Mouse (Mus musculus) embryonic facial prominence, embryonic 14.5 days (tissue): ENCODE data around the gene Hoxa5. TPM values are rescaled to one million over a fixed set of nuclear protein-coding genes. Genes with fewer than 3 reads are reported as not detected.
A peak's percentile ranks its signal among the peaks of the same experiment; 100 is the strongest.

Experiments
- ATAC-seq: fragments of 200-750 bp; cut with Nextera tagmentation; 2 replicates; pipeline ENCODE4 v1.8.0; 2017; ENCODE audit warnings: low read depth, moderate number of reproducible peaks, moderate TSS enrichment
- DNase-seq: peaks from one replicate; pipeline ENCODE4 v3.0.0-alpha.2; 2015; ENCODE audit warnings: low spot score
- H3K27ac ChIP-seq: fragments of 300-500 bp; sonication (generic); replicated peaks from 2 replicates; pipeline ENCODE4 v1.5.1; 2014; ENCODE audit warnings: low read depth, mild to moderate bottlenecking, low read length, moderate library complexity
- H3K27me3 ChIP-seq: fragments of 300-500 bp; sonication (generic); replicated peaks from 2 replicates; pipeline ENCODE4 v1.6.1; 2014; ENCODE audit warnings: low read length; ENCODE audit not compliant: control insufficient read depth, insufficient read depth
- H3K36me3 ChIP-seq: fragments of 300-500 bp; sonication (generic); 2 replicates; pipeline ENCODE4 v1.6.1; 2014; ENCODE audit warnings: low read length, mixed read lengths; ENCODE audit not compliant: control insufficient read depth, insufficient read depth
- H3K4me1 ChIP-seq: fragments of 300-500 bp; sonication (generic); 2 replicates; pipeline ENCODE4 v1.6.1; 2014; ENCODE audit warnings: antibody characterized with exemption, low read length; ENCODE audit not compliant: control insufficient read depth, insufficient read depth
- H3K4me2 ChIP-seq: fragments of 300-500 bp; sonication (generic); 2 replicates; pipeline ENCODE4 v1.6.1; 2014; ENCODE audit warnings: low read depth, mild to moderate bottlenecking, low read length, moderate library complexity, mixed read lengths
- H3K4me3 ChIP-seq: fragments of 300-500 bp; sonication (generic); 2 replicates; pipeline ENCODE4 v1.5.1; 2014; ENCODE audit warnings: low read depth, mild to moderate bottlenecking, low read length
- H3K9ac ChIP-seq: fragments of 300-500 bp; sonication (generic); 2 replicates; pipeline ENCODE4 v1.6.1; 2014; ENCODE audit warnings: low read depth, mild to moderate bottlenecking, low read length, moderate library complexity, mixed read lengths
- H3K9me3 ChIP-seq: fragments of 300-500 bp; sonication (generic); 2 replicates; pipeline ENCODE4 v1.6.1; 2016; ENCODE audit warnings: low read length; ENCODE audit not compliant: control insufficient read depth
- WGBS: fragments of 180-500 bp; shearing (Covaris S2); extraction: QIAGEN DNeasy Blood & Tissue Kit; methylation state at CpG from one replicate; pipeline ENCODE4 v1.1.7; 2014; 5-methylcytosine and 5-hydroxymethylcytosine counted together
- polyA plus RNA-seq: library from polyadenylated mRNA; unstranded; fragments of >200 nt; fragmentation: Nextera tagmentation; extraction: Ambion mirVana; gene quantifications from 2 replicates; pipeline ENCODE4 v1.2.1, GENCODE M21; 2014

The Hoxa5 gene
- polyA plus RNA-seq, 1 experiment from 2014 or later, result 2.4 TPM

DNA sequence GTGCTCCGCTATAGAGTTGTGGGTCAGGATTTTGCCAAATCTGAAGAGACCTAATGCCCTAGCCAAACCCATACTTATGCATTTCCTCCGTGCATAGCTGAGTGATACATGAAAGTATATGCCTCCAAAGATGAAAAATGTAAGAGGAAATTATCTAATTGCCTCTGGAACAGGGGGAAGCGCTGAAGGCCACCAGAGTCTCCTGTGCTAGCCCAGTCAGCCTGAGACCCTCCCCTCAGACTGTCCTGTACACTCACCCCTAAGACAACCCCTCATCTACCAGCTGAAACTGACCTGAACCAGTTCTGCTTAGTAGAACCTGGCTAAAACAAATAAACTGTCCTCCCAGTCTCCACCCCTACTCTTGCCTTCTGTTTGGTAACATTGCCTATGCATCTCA is 23.7 kb downstream of the Hoxa5 start:
- Histone ChIP-seq H3K9me3 (no peaks in the 10 kb centered on the region), H3K27ac (no peak overlapping the region), H3K4me3 (no peak overlapping the region), H3K4me2 (no peak overlapping the region), H3K27me3 (peaks cover 98% of the 10 kb centered on the region), H3K4me1 (no peaks in the 10 kb centered on the region), H3K9ac (no peak overlapping the region), H3K36me3 (no peaks in the 10 kb centered on the region)
- DNase-seq (no peak), ATAC-seq (no peak)
- 13% methylated on average over 3 of the region's 3 CpGs for WGBS

GRCm38 (mm10) chr6:52180213-52180710 is 24.1 kb downstream of the Hoxa5 start:
- Histone ChIP-seq H3K4me3 (peak overlapping the region; percentile 0; the same call in 1 of the 2 replicates), H3K27me3 (peaks cover 98% of the 10 kb centered on the region), H3K27ac (no peak overlapping the region), H3K9ac (no peak overlapping the region), H3K9me3 (no peaks in the 10 kb centered on the region), H3K36me3 (no peaks in the 10 kb centered on the region), H3K4me2 (peak overlapping the region; percentile 29; the same call in 1 of the 2 replicates), H3K4me1 (no peaks in the 10 kb centered on the region)
- WGBS, result 5% methylated on average over 11 of the region's 11 CpGs
- ATAC-seq (no peak), DNase-seq (no peak)

DNA sequence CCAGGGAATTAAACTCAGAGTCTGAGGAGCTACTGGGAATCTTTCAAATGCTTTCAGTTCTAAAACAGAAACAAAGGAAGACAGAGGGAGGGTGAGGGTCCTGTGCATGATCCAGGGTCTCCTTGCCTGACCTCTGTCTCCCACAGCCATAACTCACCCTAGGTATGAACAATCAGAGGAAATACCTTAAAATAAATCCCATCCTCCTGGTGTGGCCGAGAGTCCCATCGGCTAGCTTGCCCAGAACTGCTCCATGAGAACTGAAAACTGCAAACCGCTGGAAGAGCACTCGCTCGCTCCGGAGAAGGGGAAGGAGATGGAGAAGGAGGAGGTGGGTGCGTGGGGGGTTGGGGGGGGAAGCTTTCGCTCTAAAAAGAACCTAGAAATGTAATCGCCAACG is 24.7 kb downstream of the Hoxa5 start:
- WGBS, result 2% methylated on average over 10 of the region's 10 CpGs
- Histone ChIP-seq H3K27me3 (peaks cover 98% of the 10 kb centered on the region), H3K4me1 (no peaks in the 10 kb centered on the region), H3K9me3 (no peaks in the 10 kb centered on the region), H3K27ac (no peak overlapping the region), H3K9ac (no peak overlapping the region), H3K4me2 (peak overlapping the region; percentile 29; the same call in 1 of the 2 replicates), H3K4me3 (peak overlapping the region; percentile 0; the same call in 1 of the 2 replicates), H3K36me3 (no peaks in the 10 kb centered on the region)
- no peak for DNase-seq
- ATAC-seq, result no peak

- no peaks in the 10 kb centered on the region for H3K36me3 ChIP-seq
- peak overlapping the region; percentile 29; the same call in 1 of the 2 replicates for H3K4me2 ChIP-seq
- WGBS, result 1% methylated on average over 4 of the region's 4 CpGs
- H3K4me3 ChIP-seq, result peak overlapping the region; percentile 0; the same call in 1 of the 2 replicates
- no peak overlapping the region for H3K27ac ChIP-seq
- H3K4me1 ChIP-seq, result no peaks in the 10 kb centered on the region
- H3K27me3 ChIP-seq, result peaks cover 98% of the 10 kb centered on the region
- no peak for DNase-seq
- ATAC-seq, result no peak
- no peaks in the 10 kb centered on the region for H3K9me3 ChIP-seq
- H3K9ac ChIP-seq, result no peak overlapping the region; the same call in 1 of the 2 replicates
These were observed 25.3 kb downstream of the Hoxa5 start for GRCm38 (mm10) chr6:52178918-52179665.

- Histone ChIP-seq H3K9me3 (no peaks in the 10 kb centered on the region), H3K36me3 (no peaks in the 10 kb centered on the region), H3K4me2 (peak overlapping the region; percentile 36; the same call in 1 of the 2 replicates), H3K4me3 (peak overlapping the region; percentile 30; the same call in 1 of the 2 replicates), H3K27me3 (peaks cover 98% of the 10 kb centered on the region), H3K27ac (no peak overlapping the region; the same call in 1 of the 2 replicates), H3K4me1 (no peaks in the 10 kb centered on the region), H3K9ac (peak overlapping the region; percentile 43; the same call in 1 of the 2 replicates)
- ATAC-seq (no peak), DNase-seq (no peak)
- WGBS, result 6% methylated on average over 9 of the region's 9 CpGs
These were observed 26.6 kb downstream of the Hoxa5 start for GRCm38 (mm10) chr6:52177806-52178205.

GRCm38 (mm10) chr6:52177061-52177735 is 27.2 kb downstream of the Hoxa5 start, which contains the start of gene 5730596B20Rik:
Gene 5730596B20Rik, plus strand, starts transcription at chr6:52177498.
- H3K36me3 ChIP-seq, result no peaks in the 10 kb centered on the region
- H3K4me3 ChIP-seq, result peak within 1 kb of the TSS; percentile 30; the same call in 1 of the 2 replicates

DNA sequence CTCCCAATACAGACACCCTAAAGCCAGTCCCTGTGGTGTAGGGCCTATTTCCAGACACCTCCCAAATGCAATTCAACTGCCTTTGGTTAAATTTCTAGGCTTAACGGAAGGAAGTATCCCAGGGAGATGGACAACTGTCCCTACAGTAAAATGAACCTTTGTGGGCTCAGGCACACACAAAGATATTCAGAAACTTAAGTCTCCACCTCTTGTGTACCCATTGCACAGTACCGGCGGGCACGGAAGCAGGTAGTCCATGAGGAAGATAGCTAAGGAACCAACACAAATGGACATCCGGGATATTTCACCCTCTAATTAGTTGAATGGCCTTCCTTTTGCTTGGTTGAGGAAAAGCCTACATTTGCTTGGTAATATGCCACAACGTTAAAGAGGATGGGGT is 28.0 kb downstream of the Hoxa5 start:
- no peak for ATAC-seq
- H3K4me1 ChIP-seq, result no peaks in the 10 kb centered on the region
- no peaks in the 10 kb centered on the region for H3K9me3 ChIP-seq
- WGBS, result 3% methylated on average over 6 of the region's 6 CpGs
- no peak for DNase-seq
- peaks cover 98% of the 10 kb centered on the region for H3K27me3 ChIP-seq
- no peak overlapping the region for H3K9ac ChIP-seq
- H3K36me3 ChIP-seq, result no peaks in the 10 kb centered on the region
- H3K4me3 ChIP-seq, result peak overlapping the region; percentile 30; the same call in 1 of the 2 replicates
- H3K4me2 ChIP-seq, result peak overlapping the region; percentile 36; the same call in 1 of the 2 replicates
- H3K27ac ChIP-seq, result no peak overlapping the region; the same call in 1 of the 2 replicates

More at GRCm38 (mm10) chr6:52177061-52177735, 27.2 kb downstream of the Hoxa5 start, which contains the start of gene 5730596B20Rik:
- Histone ChIP-seq H3K27ac (no peak within 1 kb of the TSS; the same call in 1 of the 2 replicates), H3K4me1 (no peaks in the 10 kb centered on the region), H3K4me2 (peak within 1 kb of the TSS; percentile 36), H3K9ac (peak within 1 kb of the TSS; percentile 43; the same call in 1 of the 2 replicates), H3K27me3 (peaks cover 98% of the 10 kb centered on the region), H3K9me3 (no peaks in the 10 kb centered on the region)
- DNase-seq, result no peak
- ATAC-seq, result no peak
- 2% methylated on average over 36 of the region's 36 CpGs for WGBS

- ATAC-seq (0 out of 2 replicates have a peak, but pooled peaks have one; percentile 14), DNase-seq (no peak)
- Histone ChIP-seq H3K4me2 (peak overlapping the region; percentile 36), H3K4me3 (peak overlapping the region; percentile 30), H3K27me3 (peaks cover 98% of the 10 kb centered on the region), H3K36me3 (no peaks in the 10 kb centered on the region), H3K4me1 (no peaks in the 10 kb centered on the region), H3K9me3 (no peaks in the 10 kb centered on the region), H3K9ac (peak overlapping the region; percentile 57), H3K27ac (no peak overlapping the region; the same call in 1 of the 2 replicates)
- 0% methylated on average over 13 of the region's 35 CpGs for WGBS
These were observed 28.5 kb downstream of the Hoxa5 start for GRCm38 (mm10) chr6:52175864-52176263.
